Mouse (Mus musculus): ENCODE results near the gene Dnajc28.
"Not testable (repeated sequence)": the region's sequence is repeated elsewhere in the genome, so short reads cannot be mapped to it uniquely, and the experiment has no call there.

Dnajc28 gene

GRCm38 (mm10) chr16:91618511-91619501 is at the start of gene Dnajc28:
TSS of gene Dnajc28 (minus strand) at chr16:91619026.
- peak; percentile 93 for DNase-seq (ENCODE audit: low read depth, low spot score)

GRCm38 (mm10) chr16:91663795-91664194 is 45.0 kb upstream of the Dnajc28 start:
- DNase-seq (ENCODE audit: low read depth, low spot score), result no peak

- DNase-seq (ENCODE audit: low read depth, low spot score), result peak; percentile 71
Measured at GRCm38 (mm10) chr16:91662336-91662735, 43.5 kb upstream of the Dnajc28 start.

- no peak for DNase-seq (ENCODE audit: low read depth, low spot score)
Measured at GRCm38 (mm10) chr16:91661397-91661796, 42.6 kb upstream of the Dnajc28 start.

- DNase-seq (ENCODE audit: low read depth, low spot score), result no peak
Measured at GRCm38 (mm10) chr16:91659798-91660197, 41.0 kb upstream of the Dnajc28 start.

GRCm38 (mm10) chr16:91658471-91658870 is 39.6 kb upstream of the Dnajc28 start:
- no peak for DNase-seq (ENCODE audit: low read depth, low spot score)

- no peak for DNase-seq (ENCODE audit: low read depth, low spot score)
Measured at GRCm38 (mm10) chr16:91657285-91657684, 38.5 kb upstream of the Dnajc28 start.

GRCm38 (mm10) chr16:91655285-91655684 is 36.5 kb upstream of the Dnajc28 start:
- no peak for DNase-seq (ENCODE audit: low read depth, low spot score)

GRCm38 (mm10) chr16:91652191-91652590 is 33.4 kb upstream of the Dnajc28 start:
- no peak for DNase-seq (ENCODE audit: low read depth, low spot score)

GRCm38 (mm10) chr16:91649781-91650180 is 31.0 kb upstream of the Dnajc28 start:
- no peak for DNase-seq (ENCODE audit: low read depth, low spot score)

- DNase-seq (ENCODE audit: low read depth, low spot score), result no peak
Measured at GRCm38 (mm10) chr16:91649246-91649645, 30.4 kb upstream of the Dnajc28 start.

GRCm38 (mm10) chr16:91648220-91648550 is 29.4 kb upstream of the Dnajc28 start:
- DNase-seq (ENCODE audit: low read depth, low spot score), result peak; percentile 76

- DNase-seq (ENCODE audit: low read depth, low spot score), result peak; percentile 99
Measured at GRCm38 (mm10) chr16:91647461-91648219, 28.8 kb upstream of the Dnajc28 start, which contains the start of gene Son. TSS of gene Son (plus strand) at chr16:91647506.

GRCm38 (mm10) chr16:91646681-91647419 is 28.0 kb upstream of the Dnajc28 start, which contains the start of gene Gart:
TSS of gene Gart (minus strand) at chr16:91646952.
- peak; percentile 97 for DNase-seq (ENCODE audit: low read depth, low spot score)

GRCm38 (mm10) chr16:91645995-91646602 is 27.3 kb upstream of the Dnajc28 start:
- DNase-seq (ENCODE audit: low read depth, low spot score), result peak; percentile 26

- not testable (repeated sequence) for DNase-seq (ENCODE audit: low read depth, low spot score)
Measured at GRCm38 (mm10) chr16:91645420-91645819, 26.6 kb upstream of the Dnajc28 start.

- DNase-seq (ENCODE audit: low read depth, low spot score), result no peak
Measured at GRCm38 (mm10) chr16:91644901-91645300, 26.1 kb upstream of the Dnajc28 start.

GRCm38 (mm10) chr16:91640171-91640570 is 21.3 kb upstream of the Dnajc28 start:
- DNase-seq (ENCODE audit: low read depth, low spot score), result no peak

- DNase-seq (ENCODE audit: low read depth, low spot score), result peak; percentile 78
Measured at GRCm38 (mm10) chr16:91639636-91640035, 20.8 kb upstream of the Dnajc28 start.

- DNase-seq (ENCODE audit: low read depth, low spot score), result no peak
Measured at GRCm38 (mm10) chr16:91639161-91639560, 20.3 kb upstream of the Dnajc28 start.

GRCm38 (mm10) chr16:91633641-91634040 is 14.8 kb upstream of the Dnajc28 start:
- DNase-seq (ENCODE audit: low read depth, low spot score), result no peak
